Mouse (Mus musculus) MEL (cell line): ENCODE results near the gene Klhl12.
"Not testable (repeated sequence)": the region's sequence is repeated elsewhere in the genome, so short reads cannot be mapped to it uniquely, and the experiment has no call there.

Source experiments
- E2F4 ChIP-seq: IDR thresholded peaks from 2 replicates; pipeline ENCODE4 v1.6.1; 2011; ENCODE audit warnings: low read depth, low read length, improper control_type of control experiment, borderline replicate concordance
- JUND ChIP-seq: IDR thresholded peaks from 2 replicates; pipeline ENCODE4 v1.6.1; 2011; ENCODE audit warnings: low read depth, mild to moderate bottlenecking, improper control_type of control experiment, low read length
- NRF1 ChIP-seq: IDR thresholded peaks from 2 replicates; pipeline ENCODE4 v1.6.1; 2014; ENCODE audit warnings: low read depth, mild to moderate bottlenecking, inconsistent platforms, low read length, improper control_type of control experiment, moderate library complexity; ENCODE audit not compliant: poor library complexity, insufficient read depth, severe bottlenecking

DNA sequence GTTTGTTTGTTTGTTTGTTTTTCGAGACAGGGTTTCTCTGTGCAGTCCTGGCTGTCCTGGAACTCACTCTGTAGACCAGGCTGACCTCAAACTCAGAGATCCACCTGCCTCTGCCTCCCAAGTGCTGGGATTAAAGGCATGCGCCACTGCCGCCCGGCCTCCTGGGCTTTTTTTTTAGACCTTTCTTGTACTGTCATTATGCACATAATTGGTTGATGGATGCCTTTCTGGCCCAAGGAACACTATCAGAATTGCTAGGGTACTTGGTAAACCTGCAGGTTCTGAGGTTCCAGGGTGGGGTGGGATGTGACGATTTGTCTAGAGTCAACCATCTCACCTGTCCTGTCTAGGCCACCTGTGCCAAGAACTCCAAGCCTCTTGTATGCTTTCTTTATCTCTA lies 63.9 kb downstream of the Klhl12 start:
- not testable (repeated sequence) for TF ChIP-seq JUND, E2F4, NRF1
